Mouse (Mus musculus) cerebellum, adult 2 months (tissue): ENCODE measurements at regions not wholly inside any gene's neighbourhood (a gene's known extent, or its start where the extent isn't known, plus 50 kb on each side); places are given as distances from the start of the nearest gene placed in this dataset.

ENCODE experiments used
- CTCF ChIP-seq: fragments of 200-500 bp; IDR thresholded peaks from 2 replicates; pipeline ENCODE4 v1.5.1; 2011; ENCODE audit warnings: low read depth, mild to moderate bottlenecking, control low read depth, low read length, moderate library complexity, borderline replicate concordance; ENCODE audit not compliant: insufficient read depth
- POLR2A ChIP-seq: fragments of 200-500 bp; IDR thresholded peaks from 2 replicates; pipeline ENCODE4 v1.6.1; 2011; ENCODE audit warnings: low read length, control low read depth, borderline replicate concordance; ENCODE audit not compliant: insufficient read depth

GRCm38 (mm10) chr8:92270636-92271035, 86.8 kb upstream of the Irx5 start:
- TF ChIP-seq CTCF (no peak), POLR2A (no peak)
